7 mouse cellular contexts compared by ENCODE assay signal in genomic region chr7:45509181-45509882, GRCm38 (mm10). TPM values are rescaled to one million over a fixed set of nuclear protein-coding genes. Genes with fewer than 3 reads are reported as not detected.
A peak's percentile ranks its signal among the peaks of the same experiment; 100 is the strongest.
DNase-seq lines count a peak whose midpoint lies in the region; ATAC-seq lines count a peak whose summit lies in the region.

No protein-coding gene starts in this region.

- H3K9ac ChIP-seq in neural tube, embryonic 11.5 days (ENCODE audit: low read length), result peak overlapping the region; percentile 53
- H3K9ac ChIP-seq in embryonic facial prominence, embryonic 15.5 days, result peak overlapping the region; percentile 65
- H3K9ac ChIP-seq in neural tube, embryonic 14.5 days (replicated peaks; ENCODE audit: low read depth, low read length), result peak overlapping the region; percentile 76

- peak overlapping the region; percentile 52 for H3K4me3 ChIP-seq in neural tube, embryonic 11.5 days (ENCODE audit: low read depth, low read length)
- H3K4me3 ChIP-seq in embryonic facial prominence, embryonic 15.5 days (replicated peaks), result peak overlapping the region; percentile 82
- peak overlapping the region; percentile 75 for H3K4me3 ChIP-seq in limb, embryonic 10.5 days
- peak overlapping the region; percentile 68 for H3K4me3 ChIP-seq in neural tube, embryonic 14.5 days (ENCODE audit: low read depth, low read length)

- no peak for DNase-seq in neural tube, embryonic 11.5 days (ENCODE audit: low spot score)
- no peak for DNase-seq in neural tube, embryonic 10.5 days (ENCODE audit: extremely low spot score, low spot score)
- DNase-seq in limb, embryonic 10.5 days (ENCODE audit: low spot score), result no peak
- no peak for DNase-seq in ovary, postnatal 14 days (ENCODE audit: low spot score)
- DNase-seq in gastrocnemius, postnatal 10 days, result no peak

- 37% methylated on average over 19 of the region's 19 CpGs for WGBS in neural tube, embryonic 11.5 days
- 26% methylated on average over 19 of the region's 19 CpGs for WGBS in embryonic facial prominence, embryonic 15.5 days
- WGBS in limb, embryonic 10.5 days, result 38% methylated on average over 19 of the region's 19 CpGs
- 37% methylated on average over 19 of the region's 19 CpGs for WGBS in neural tube, embryonic 14.5 days

- H3K4me1 ChIP-seq in neural tube, embryonic 11.5 days (ENCODE audit: control insufficient read depth, insufficient read depth, low read length), result peaks cover 6% of the 10 kb centered on the region; the same call in 1 of the 2 replicates
- peaks cover 17% of the 10 kb centered on the region for H3K4me1 ChIP-seq in embryonic facial prominence, embryonic 15.5 days
- H3K4me1 ChIP-seq in limb, embryonic 10.5 days, result peaks cover 15% of the 10 kb centered on the region
- H3K4me1 ChIP-seq in neural tube, embryonic 14.5 days (ENCODE audit: control insufficient read depth, insufficient read depth, low read length), result peaks cover 10% of the 10 kb centered on the region

- H3K9me3 ChIP-seq in neural tube, embryonic 11.5 days (ENCODE audit: control insufficient read depth, low read length), result no peaks in the 10 kb centered on the region
- H3K9me3 ChIP-seq in embryonic facial prominence, embryonic 15.5 days (replicated peaks), result no peaks in the 10 kb centered on the region
- H3K9me3 ChIP-seq in limb, embryonic 10.5 days (replicated peaks), result no peaks in the 10 kb centered on the region
- no peaks in the 10 kb centered on the region for H3K9me3 ChIP-seq in neural tube, embryonic 14.5 days (ENCODE audit: control insufficient read depth, low read length)

- no peak for ATAC-seq in neural tube, embryonic 11.5 days (ENCODE audit: insufficient read depth, low FRiP score, low TSS enrichment)
- ATAC-seq in embryonic facial prominence, embryonic 15.5 days (ENCODE audit: insufficient number of reproducible peaks, low FRiP score, low TSS enrichment, low read depth), result no peak
- ATAC-seq in neural tube, embryonic 14.5 days (ENCODE audit: low read depth), result no peak; the same call in none of the 2 replicates

- no peaks in the 10 kb centered on the region for H3K36me3 ChIP-seq in neural tube, embryonic 11.5 days (ENCODE audit: control insufficient read depth, insufficient read depth, low read length)
- H3K36me3 ChIP-seq in embryonic facial prominence, embryonic 15.5 days, result peaks cover 20% of the 10 kb centered on the region
- peaks cover 42% of the 10 kb centered on the region for H3K36me3 ChIP-seq in limb, embryonic 10.5 days
- H3K36me3 ChIP-seq in neural tube, embryonic 14.5 days (ENCODE audit: control insufficient read depth, insufficient read depth, low read length), result no peaks in the 10 kb centered on the region

- no peak overlapping the region for H3K27ac ChIP-seq in neural tube, embryonic 11.5 days (ENCODE audit: low read depth, low read length)
- H3K27ac ChIP-seq in embryonic facial prominence, embryonic 15.5 days (replicated peaks), result peak overlapping the region; percentile 98; the same call in 1 of the 2 replicates
- H3K27ac ChIP-seq in limb, embryonic 10.5 days, result peak overlapping the region; percentile 95
- peak overlapping the region; percentile 8; the same call in 1 of the 2 replicates for H3K27ac ChIP-seq in neural tube, embryonic 14.5 days (ENCODE audit: low read depth, low read length)

- H3K27me3 ChIP-seq in neural tube, embryonic 11.5 days (ENCODE audit: control insufficient read depth, insufficient read depth, low read length), result no peaks in the 10 kb centered on the region
- H3K27me3 ChIP-seq in embryonic facial prominence, embryonic 15.5 days, result no peaks in the 10 kb centered on the region
- H3K27me3 ChIP-seq in limb, embryonic 10.5 days (ENCODE audit: low read depth, poor library complexity, severe bottlenecking), result no peaks in the 10 kb centered on the region
- H3K27me3 ChIP-seq in neural tube, embryonic 14.5 days (ENCODE audit: control insufficient read depth, insufficient read depth, low read length), result no peaks in the 10 kb centered on the region

- H3K4me2 ChIP-seq in neural tube, embryonic 11.5 days (ENCODE audit: low read depth), result peak overlapping the region; percentile 55
- H3K4me2 ChIP-seq in embryonic facial prominence, embryonic 15.5 days (replicated peaks), result peak overlapping the region; percentile 92
- H3K4me2 ChIP-seq in neural tube, embryonic 14.5 days (ENCODE audit: low read depth, low read length), result peak overlapping the region; percentile 97

RNA-seq across cellular contexts. Expression of gene Nucb1, which starts 0.9 kb away (rescaled TPM):
- 110 and 113 TPM in 2 replicates for polyA plus RNA-seq in neural tube, embryonic 11.5 days (2014; fragmentation: Nextera tagmentation; extraction: Ambion mirVana)
- 258 and 262 TPM in 2 replicates for polyA plus RNA-seq in embryonic facial prominence, embryonic 15.5 days (2015; fragmentation: Nextera tagmentation; extraction: Ambion mirVana)
- 116 and 125 TPM in 2 replicates for polyA plus RNA-seq in limb, embryonic 10.5 days (2016; fragmentation: Nextera tagmentation; extraction: Ambion mirVana)
- 115 and 134 TPM in 2 replicates for polyA plus RNA-seq in neural tube, embryonic 14.5 days (2014; fragmentation: Nextera tagmentation; extraction: Ambion mirVana)
- total RNA-seq in gastrocnemius, postnatal 10 days (2021), result 100 to 1,000 TPM; 121 to 137 TPM

RNA-seq across cellular contexts. Expression of gene Ppp1r15a, which starts 16.7 kb away (rescaled TPM):
- polyA plus RNA-seq in neural tube, embryonic 11.5 days (2014; fragmentation: Nextera tagmentation; extraction: Ambion mirVana), result 16.0 and 17.7 TPM in 2 replicates
- polyA plus RNA-seq in embryonic facial prominence, embryonic 15.5 days (2015; fragmentation: Nextera tagmentation; extraction: Ambion mirVana), result 27.5 and 29.6 TPM in 2 replicates
- 22.4 and 25.7 TPM in 2 replicates for polyA plus RNA-seq in limb, embryonic 10.5 days (2016; fragmentation: Nextera tagmentation; extraction: Ambion mirVana)
- 14.0 and 14.2 TPM in 2 replicates for polyA plus RNA-seq in neural tube, embryonic 14.5 days (2014; fragmentation: Nextera tagmentation; extraction: Ambion mirVana)
- 10 to 100 TPM; 16.3 to 16.9 TPM for total RNA-seq in gastrocnemius, postnatal 10 days (2021)

RNA-seq across cellular contexts. Expression of gene Plekha4, which starts 16.8 kb away (rescaled TPM):
- 1.3 and 2.3 TPM in 2 replicates for polyA plus RNA-seq in neural tube, embryonic 11.5 days (2014; fragmentation: Nextera tagmentation; extraction: Ambion mirVana)
- 7.5 and 7.6 TPM in 2 replicates for polyA plus RNA-seq in embryonic facial prominence, embryonic 15.5 days (2015; fragmentation: Nextera tagmentation; extraction: Ambion mirVana)
- polyA plus RNA-seq in limb, embryonic 10.5 days (2016; fragmentation: Nextera tagmentation; extraction: Ambion mirVana), result 0.43 and 1.0 TPM in 2 replicates
- 0.54 and 3.2 TPM in 2 replicates for polyA plus RNA-seq in neural tube, embryonic 14.5 days (2014; fragmentation: Nextera tagmentation; extraction: Ambion mirVana)
- total RNA-seq in gastrocnemius, postnatal 10 days (2021), result 10 to 100 TPM; 14.8 to 16.3 TPM

RNA-seq across cellular contexts. Expression of gene Dhdh, which starts 20.7 kb away (rescaled TPM):
- 2.8 and 2.9 TPM in 2 replicates for polyA plus RNA-seq in neural tube, embryonic 11.5 days (2014; fragmentation: Nextera tagmentation; extraction: Ambion mirVana)
- polyA plus RNA-seq in embryonic facial prominence, embryonic 15.5 days (2015; fragmentation: Nextera tagmentation; extraction: Ambion mirVana), result 4.4 and 5.1 TPM in 2 replicates
- 4.9 and 5.8 TPM in 2 replicates for polyA plus RNA-seq in limb, embryonic 10.5 days (2016; fragmentation: Nextera tagmentation; extraction: Ambion mirVana)
- 4.0 and 4.6 TPM in 2 replicates for polyA plus RNA-seq in neural tube, embryonic 14.5 days (2014; fragmentation: Nextera tagmentation; extraction: Ambion mirVana)
- total RNA-seq in gastrocnemius, postnatal 10 days (2021), result 1 to 10 TPM; 8.8 to 9.5 TPM

RNA-seq across cellular contexts. Expression of gene Gm45808, which starts 22.7 kb away (rescaled TPM):
- polyA plus RNA-seq in neural tube, embryonic 11.5 days (2014; fragmentation: Nextera tagmentation; extraction: Ambion mirVana), result not detected in 2 replicates
- polyA plus RNA-seq in embryonic facial prominence, embryonic 15.5 days (2015; fragmentation: Nextera tagmentation; extraction: Ambion mirVana), result not detected in 2 replicates
- polyA plus RNA-seq in limb, embryonic 10.5 days (2016; fragmentation: Nextera tagmentation; extraction: Ambion mirVana), result not detected in 2 replicates
- not detected in 2 replicates for polyA plus RNA-seq in neural tube, embryonic 14.5 days (2014; fragmentation: Nextera tagmentation; extraction: Ambion mirVana)
- 1 to 10 TPM; 3.8 to 6.4 TPM for total RNA-seq in gastrocnemius, postnatal 10 days (2021)
